Mouse (Mus musculus) cerebellum, adult 8-10 months (tissue): ENCODE results near the gene Rheb.
"Not testable (repeated sequence)": the region's sequence is repeated elsewhere in the genome, so short reads cannot be mapped to it uniquely, and the experiment has no call there.

Experiments used
- DNase-seq: peaks from one replicate; pipeline ENCODE4 v3.0.0; 2022

Gene Rheb

GRCm38 (mm10) chr5:24841662-24842273 is 656 bp downstream of the Rheb start:
- no peak for DNase-seq

DNA sequence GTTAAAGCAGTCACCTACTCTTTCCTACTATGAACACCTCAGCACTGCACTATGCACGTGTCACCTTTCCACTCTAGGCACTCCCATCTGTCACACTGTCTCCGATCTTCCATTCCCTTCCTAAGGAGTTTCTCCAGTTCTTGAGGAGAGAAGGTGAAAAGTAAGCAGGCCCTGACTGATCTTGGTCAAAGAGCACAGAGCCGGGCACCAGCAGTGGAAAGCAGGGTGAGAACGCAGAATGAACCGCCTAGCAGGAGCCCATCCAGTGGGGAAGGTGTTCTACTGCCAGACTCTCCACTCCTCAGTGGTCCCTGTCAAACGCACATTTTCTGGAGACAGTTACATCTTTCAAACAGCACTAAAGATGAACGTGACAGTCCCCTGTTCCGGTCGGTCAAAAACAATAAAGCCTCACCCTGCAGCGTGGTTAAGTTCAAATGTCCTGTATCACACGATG is 1.4 kb downstream of the Rheb start:
- no peak for DNase-seq

DNA sequence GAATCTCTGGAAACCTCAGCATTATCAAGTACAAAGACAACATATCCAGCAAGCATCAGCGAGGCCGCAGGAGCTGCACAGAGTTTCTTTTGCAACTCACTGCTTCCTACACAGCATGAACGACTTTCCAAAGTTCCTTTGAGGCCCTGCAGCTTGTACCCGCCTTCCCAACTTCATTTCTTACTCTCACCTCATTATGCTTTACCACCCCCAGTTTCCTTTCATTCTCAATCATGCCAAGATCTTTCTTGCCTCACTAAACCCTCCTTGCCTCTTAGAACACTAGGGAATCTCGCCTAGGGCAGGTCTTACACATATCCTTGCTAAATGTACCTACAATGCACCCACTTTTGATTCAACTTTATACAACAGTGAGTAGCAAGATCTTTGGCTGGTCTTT is 7.9 kb downstream of the Rheb start:
- DNase-seq = no peak

DNA sequence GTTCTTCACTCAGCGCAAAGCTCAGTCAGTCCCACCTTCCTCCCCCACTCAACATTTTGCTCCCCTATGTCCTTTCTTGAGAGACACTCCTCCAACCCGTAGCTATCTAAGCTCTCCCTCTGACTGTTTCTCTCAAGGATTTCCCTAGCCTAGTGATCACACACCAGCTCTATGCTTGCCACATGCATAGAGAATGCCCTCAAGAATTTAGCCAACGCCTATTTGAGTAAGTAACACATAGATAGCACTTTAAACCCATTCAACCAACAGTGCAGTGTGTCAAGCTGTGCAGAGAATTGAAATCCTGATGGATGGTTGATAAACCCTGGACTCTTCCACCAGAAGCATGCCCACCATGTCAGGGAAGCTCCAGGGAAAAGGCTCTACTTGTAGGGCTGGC is 10.5 kb downstream of the Rheb start:
- DNase-seq = no peak

DNA sequence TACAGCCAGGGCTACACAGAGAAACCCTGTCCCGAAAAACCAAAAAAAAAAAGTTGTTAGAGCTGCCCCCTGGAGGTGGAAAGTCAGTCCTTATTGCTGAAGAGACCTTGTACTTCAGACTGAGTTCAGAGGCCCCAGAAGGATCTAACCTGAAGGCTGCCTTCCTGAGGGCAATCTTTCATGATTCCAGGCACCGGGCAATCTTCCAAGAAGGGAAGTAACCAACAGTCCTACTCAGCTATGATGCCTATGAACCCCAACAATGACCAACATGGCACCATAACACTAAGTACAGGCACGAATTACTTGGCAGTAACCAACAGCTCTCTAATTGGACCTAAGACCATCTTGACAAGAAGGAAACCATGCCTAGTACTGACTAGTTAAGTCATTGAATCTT is 14.0 kb downstream of the Rheb start:
- peak; percentile 24 for DNase-seq

DNA sequence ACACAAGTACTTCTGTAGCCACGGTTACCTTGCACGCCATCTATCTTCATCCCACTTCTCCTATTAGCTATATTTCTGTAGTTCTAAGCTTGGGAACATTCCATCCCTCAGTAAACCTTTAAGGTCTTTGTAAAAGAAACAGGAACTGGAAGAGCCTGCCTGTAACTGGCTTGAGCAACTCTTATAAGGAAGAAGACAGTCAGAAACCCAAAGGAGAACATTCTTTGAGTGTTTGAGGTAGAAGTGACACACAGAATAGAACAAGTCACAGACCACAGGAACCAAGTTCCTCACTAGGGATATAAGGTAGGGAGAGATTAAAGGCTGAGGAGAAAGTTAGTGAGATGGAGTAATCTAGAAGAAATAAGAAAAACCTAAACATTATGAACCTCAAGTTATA is 15.3 kb downstream of the Rheb start:
- DNase-seq = no peak

- no peak for DNase-seq
Observed at GRCm38 (mm10) chr5:24826056-24826770, 16.2 kb downstream of the Rheb start.

- DNase-seq = no peak
Observed at GRCm38 (mm10) chr5:24825365-24826055, 16.9 kb downstream of the Rheb start.

DNA sequence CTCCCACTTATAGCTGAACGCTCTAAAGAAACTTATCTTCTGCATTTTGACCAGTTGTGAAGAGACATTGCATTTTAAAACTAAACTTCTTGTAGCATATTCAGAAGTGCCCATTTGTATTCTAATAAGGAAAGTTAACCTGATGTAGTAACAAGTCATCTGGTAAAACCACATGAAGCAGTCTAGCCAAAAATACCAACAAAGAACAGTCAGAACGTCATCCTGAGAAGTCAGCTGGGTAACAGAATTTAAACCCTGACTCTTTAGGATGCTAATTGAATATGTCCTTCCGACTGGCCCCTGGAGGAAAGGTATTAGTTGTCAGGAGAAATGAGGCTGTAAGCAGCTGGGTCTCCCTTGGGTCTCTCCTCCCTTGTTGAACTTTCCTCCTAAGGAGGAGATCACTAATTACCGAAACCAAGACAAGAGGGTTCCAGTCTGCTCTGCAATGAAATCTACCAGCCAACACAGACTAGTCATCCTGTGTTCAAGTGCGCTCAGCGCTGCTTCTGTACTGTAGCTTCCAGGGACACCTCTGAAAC is 18.5 kb downstream of the Rheb start:
- DNase-seq = no peak

DNA sequence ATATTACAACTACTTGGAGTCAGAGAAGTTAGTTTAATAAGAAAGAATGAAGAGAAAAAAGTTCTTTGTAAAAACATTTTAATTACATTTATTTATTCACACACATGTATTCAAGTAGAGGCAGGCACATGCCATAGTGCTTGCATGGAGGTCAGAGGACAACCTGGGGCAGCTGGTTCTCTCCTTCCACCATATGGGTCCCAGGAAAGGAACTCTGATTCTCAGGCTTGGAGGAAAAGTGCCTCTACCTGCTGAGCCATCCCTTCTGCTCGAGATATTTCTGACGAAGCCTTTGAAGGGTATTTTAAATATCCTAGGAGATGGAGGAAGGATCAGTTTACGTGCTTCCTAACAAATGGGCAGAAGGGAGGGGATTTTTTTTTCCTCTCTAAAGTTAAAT is 19.6 kb downstream of the Rheb start:
- peak; percentile 29 for DNase-seq

GRCm38 (mm10) chr5:24822231-24822630 is 20.2 kb downstream of the Rheb start:
- not testable (repeated sequence) for DNase-seq

- no peak for DNase-seq
Observed at GRCm38 (mm10) chr5:24821403-24821841, 21.0 kb downstream of the Rheb start.

- no peak for DNase-seq
Observed at GRCm38 (mm10) chr5:24820627-24821026, 21.8 kb downstream of the Rheb start.

DNA sequence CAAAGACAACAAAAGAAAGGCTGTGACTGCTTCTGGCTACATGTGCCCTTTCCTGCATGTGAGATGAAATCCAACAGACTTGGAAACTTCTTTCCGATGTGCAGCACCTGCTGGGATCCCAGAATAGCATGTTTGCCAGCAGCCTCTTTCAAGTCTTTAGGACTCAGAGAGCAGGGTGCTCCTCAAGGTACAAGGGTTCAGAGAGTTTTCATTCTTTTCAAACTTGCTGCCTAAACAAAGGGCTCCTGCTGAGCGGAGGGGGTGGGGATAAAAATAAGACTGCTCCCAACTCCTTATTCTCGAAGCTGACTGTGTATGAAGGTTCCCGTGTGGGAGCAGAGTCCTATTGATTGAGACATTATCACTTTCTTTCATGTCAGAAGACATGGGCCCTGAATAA is 25.2 kb downstream of the Rheb start:
- DNase-seq = no peak

DNA sequence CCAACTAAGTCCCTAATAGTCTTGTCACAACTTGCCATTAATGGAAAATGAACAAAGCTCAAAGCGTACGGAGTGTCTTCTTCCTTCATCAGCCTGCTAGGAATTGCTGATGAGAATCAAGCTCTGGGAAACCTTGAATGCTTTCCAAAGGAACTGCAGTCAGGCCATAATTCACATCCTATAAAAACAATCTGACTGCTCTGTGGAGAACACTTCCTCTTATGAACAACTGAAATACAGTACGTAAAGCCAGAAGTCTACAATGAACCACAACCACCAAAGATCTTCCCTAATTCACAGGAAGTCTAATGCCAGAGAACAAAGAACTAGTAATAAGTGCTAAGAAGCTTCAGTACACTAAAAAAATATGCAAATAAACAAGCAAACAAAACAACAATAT is 28.5 kb downstream of the Rheb start:
- DNase-seq = no peak

- DNase-seq = no peak
Observed at GRCm38 (mm10) chr5:24813005-24813404, 29.4 kb downstream of the Rheb start.

DNA sequence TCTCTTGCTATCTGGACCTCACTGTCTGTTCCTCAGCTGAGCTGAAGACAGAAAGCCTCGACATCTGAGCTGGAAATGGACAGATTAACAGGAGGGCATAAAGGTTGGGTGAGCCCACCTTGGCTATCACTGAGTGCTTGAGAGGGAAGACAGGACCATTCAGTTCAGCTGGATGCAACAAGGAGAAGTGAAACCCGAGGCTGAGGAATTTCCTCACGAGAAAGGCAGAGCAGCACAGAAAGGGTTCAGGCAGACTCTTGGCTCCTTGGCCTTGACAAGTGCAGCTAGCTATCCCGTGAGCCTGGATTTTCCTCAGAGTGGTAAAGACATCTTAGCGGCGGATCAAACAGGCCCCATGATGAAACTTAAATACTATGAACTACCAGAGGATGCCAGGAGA is 37.2 kb downstream of the Rheb start:
- no peak for DNase-seq

DNA sequence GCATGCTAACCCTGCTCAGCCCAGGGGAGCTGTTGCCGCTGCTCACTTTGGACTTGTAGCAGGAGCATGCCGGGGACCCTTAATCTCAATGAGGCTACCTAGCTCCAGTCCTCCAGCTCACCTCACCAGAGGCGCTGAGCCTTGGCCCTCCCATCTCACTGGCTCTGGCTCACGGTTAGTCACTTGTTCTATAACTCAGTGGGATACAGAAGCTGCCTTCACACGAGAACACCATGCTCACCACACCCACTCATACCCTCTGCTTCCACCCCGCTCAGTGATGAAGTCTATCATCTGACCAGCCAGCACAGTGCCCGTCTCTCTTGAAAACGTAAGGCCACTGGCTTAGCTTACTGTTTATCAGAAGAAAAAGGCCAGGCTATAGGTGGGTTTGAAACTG is 37.8 kb downstream of the Rheb start:
- DNase-seq = no peak

GRCm38 (mm10) chr5:24801841-24802624 is 40.4 kb downstream of the Rheb start:
- DNase-seq = no peak

GRCm38 (mm10) chr5:24800416-24800815 is 42.0 kb downstream of the Rheb start:
- DNase-seq = no peak

DNA sequence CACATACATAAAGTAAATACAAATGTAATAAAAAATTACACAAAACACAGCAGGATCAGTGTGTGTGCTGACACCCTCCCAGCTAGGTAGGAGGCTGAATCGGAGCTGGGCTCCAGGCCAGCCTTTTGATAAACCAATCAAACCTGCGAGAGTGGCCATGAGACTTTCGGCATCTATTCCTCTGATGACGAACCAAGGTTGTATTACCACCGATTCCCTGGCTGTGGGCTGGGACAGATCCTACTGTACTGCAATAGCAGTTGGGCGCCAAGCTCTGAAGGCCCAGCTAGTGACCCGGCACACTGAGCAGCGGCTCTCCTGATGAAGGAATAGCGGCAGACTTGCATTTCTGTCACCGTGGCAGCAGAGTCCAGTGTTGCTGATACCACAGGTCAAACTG is 43.8 kb downstream of the Rheb start:
- DNase-seq = no peak

- DNase-seq = no peak
Observed at GRCm38 (mm10) chr5:24797858-24798257, 44.6 kb downstream of the Rheb start.

DNA sequence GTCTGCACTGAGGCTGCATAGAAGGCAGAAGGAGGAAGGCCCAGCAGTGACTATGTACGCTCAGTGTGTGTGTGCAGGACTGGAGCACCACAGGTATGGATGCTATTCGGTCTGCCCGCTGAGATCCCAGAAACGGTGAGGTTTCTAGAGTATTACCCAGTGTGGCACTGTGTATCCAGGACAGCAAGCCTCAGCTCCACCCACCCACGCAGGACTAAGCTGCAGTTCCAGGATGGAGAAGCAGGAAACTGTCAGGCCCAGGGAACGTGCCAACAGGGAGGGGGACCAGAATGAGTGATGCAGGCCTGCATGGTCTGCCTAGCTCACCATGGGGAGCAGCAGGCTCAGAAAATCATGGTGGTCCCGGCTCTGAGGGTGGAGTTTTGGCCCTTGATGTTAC is 49.5 kb downstream of the Rheb start:
- DNase-seq = no peak
